Mouse (Mus musculus) retina, adult 2 months (tissue): Measurements from ENCODE around the gene Ube2d2b.

Experiments
- DNase-seq: peaks from one replicate; pipeline ENCODE4 v3.0.0-alpha.2; 2012; ENCODE audit warnings: low read depth, low spot score

The Ube2d2b gene

DNA sequence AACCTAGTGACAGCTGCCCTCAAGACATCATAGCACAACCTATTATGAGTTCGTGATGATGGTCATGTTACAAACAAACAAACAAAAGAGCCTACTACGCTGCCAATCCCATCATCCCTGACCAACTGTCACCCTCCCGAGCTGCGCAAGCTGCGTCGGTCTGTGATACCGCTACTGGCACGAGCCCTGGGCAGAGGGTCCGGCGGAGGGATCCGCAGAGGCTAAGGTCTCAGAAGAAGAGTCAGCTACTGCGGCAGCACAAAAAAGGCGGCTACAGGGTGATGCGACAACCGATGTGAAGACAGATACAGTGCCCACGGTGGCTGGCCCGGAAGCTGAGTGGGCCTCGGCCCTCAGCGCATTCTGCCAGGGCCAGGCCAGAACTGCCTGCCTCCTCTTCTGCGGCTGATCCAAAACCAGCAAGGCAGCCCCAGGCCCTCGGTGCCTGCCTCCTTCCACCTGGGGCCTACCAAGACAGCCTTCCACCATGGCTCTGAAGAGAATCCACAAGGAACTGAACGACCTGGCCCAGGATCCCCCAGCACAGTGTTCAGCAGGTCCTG lies at the start of gene Ube2d2b:
Ube2d2b (plus strand) TSS at position 102 of the 563 bp plus-strand sequence.
- no peak for DNase-seq

DNA sequence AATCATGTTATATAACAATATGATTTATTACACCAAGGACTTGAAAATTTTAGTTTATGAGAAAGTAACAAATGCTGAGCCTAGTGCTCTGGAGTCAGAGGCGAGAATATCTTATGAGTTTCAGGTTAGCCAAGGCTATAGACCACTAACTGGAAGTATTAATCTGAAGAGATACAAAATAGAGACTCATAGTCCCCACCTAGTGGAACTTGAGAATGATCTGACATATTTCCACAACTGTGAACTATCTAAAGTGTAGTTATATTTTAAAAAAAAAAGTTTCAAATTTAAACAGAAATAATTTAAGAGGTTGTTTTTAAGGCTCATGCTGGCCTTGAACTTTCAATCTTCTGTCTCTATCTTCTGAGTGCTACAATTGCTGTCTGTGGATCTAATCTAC lies 47.5 kb upstream of the Ube2d2b start:
- DNase-seq: no peak

DNA sequence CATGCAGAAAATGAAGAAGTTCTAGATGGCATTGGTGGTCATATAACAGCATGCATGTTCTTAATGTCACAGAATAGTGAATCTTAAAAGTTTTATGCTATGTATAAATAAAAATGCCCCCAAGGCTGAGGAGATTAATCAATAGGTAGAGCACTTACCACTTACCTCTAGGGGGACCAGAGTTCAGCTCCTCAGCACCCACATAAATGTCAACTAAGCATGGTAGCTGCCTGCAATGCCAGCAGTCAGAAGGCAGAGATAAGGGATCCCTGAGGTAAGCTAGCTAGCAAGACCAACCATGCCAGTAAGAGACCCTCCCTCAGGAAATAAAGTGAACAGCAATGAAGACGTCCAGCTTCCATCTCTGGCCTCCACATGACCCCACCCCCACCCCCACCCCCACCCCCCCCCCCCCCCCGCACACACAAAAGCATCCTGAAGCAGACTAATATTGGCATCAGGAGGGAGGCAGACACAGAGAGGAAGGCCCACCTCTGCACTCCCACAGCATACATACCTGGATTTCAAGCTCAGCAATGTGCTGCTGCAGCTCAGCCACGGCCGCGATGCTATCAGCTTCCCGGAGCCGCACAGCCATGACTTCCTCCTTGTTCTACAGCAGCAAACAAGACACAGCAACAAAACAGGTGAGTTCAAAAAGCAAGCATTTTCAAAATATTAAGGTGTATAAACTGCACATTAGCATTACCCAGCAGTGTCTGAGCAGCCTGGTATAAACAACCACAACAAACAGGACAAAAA lies 42.0 kb upstream of the Ube2d2b start:
- no peak for DNase-seq

DNA sequence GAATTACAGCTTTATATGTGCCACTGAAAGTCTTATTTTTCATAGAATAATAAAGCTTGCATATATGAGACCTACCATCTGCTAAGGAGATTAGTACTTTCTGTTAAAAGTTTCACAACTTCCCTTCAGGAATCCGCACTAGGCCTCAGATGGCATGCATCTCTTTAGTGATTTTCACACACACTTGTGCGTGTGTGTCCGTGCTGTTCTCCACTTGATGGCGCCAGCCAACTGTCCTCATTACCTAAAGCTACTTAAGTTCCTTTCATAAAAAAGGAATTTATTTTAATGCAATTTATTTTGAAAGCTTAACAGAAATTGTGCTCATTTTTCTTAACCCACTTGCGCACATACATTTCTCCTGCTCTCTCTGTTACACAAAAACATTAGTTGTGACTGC lies 40.4 kb upstream of the Ube2d2b start:
- DNase-seq: no peak

GRCm38 (mm10) chr5:107791966-107792365 lies 37.9 kb upstream of the Ube2d2b start:
- no peak for DNase-seq

GRCm38 (mm10) chr5:107792516-107792915 lies 37.4 kb upstream of the Ube2d2b start:
- no peak for DNase-seq

GRCm38 (mm10) chr5:107793258-107793657 lies 36.6 kb upstream of the Ube2d2b start:
- no peak for DNase-seq

- DNase-seq: no peak
Observed at GRCm38 (mm10) chr5:107793927-107794326, 36.0 kb upstream of the Ube2d2b start.

GRCm38 (mm10) chr5:107798290-107798689 lies 31.6 kb upstream of the Ube2d2b start:
- DNase-seq: no peak

DNA sequence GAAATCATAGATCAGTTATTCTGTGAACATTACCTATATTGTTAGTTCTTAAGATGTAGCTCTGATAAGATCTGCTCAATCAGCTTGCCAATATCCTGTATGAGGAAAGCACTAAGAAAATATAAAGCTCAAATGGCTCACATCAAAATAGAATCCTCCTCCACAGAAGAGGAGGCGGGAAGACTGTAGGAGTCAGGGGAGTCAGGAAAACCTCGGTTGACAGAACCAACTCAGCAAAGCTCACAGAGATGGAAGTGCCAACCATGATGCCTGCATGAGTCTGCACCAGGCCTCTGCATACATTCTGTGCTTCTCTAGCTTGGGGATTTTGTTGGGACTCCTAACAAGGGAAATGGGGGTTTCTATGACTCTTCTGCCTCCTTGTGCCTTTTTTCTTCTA lies 28.7 kb upstream of the Ube2d2b start:
- DNase-seq: no peak

GRCm38 (mm10) chr5:107802621-107803020 lies 27.3 kb upstream of the Ube2d2b start:
- no peak for DNase-seq

DNA sequence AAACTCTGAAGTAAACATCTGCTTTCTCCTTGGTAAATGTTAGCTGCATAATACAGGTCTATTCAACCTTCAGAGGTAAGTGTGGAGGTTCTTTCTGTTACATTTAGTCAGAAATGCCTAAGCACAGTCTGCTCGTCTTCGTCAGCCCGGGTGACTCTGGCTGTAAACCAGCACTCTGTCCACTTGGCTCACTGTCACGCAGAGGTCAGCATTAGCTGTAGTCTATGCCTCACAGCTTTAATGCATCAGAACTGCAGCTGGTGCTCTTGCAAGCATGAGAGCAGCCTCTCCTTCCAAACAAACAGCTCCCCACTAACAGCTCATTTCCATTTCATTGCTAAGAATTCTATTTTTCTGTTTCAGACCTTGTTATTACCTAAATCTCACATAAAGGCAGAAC lies 22.4 kb upstream of the Ube2d2b start:
- no peak for DNase-seq

DNA sequence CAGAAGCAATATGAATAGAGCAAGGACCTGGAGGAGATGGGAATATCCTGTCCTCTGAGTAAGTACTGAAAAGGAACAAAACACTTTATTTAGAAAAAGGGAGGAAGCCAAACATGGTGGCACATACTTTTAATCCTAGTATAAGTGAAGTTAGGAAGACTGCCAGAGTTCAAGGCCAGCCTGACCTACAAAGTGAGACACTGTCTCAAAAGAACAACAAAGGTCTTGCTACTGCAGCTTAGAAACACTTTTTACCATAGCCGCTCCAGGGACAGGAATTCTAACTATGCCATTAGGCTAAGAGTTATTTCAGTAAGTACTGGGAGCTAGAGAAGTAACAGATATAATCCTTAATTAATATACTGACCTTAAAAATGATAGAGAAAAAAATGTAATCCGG lies 15.2 kb upstream of the Ube2d2b start:
- no peak for DNase-seq

DNA sequence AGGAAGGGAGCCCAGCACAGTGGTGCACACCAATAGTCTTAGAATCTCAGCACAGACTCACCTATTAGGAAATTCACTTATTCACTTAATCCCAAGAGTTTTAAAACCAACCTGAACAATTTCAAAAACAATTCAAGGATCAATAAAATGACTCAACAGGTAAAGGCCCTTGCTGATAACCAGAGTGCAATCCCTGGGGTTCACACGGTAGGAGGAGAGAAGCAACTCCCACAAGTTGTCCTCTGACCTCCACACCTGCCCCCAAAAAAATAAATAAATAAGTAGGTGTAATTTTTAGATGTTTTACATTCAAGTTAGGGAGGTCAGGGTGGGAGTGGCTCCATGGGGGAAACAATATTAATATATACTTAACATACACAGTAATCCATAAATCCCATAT lies 7.4 kb upstream of the Ube2d2b start:
- DNase-seq: no peak

GRCm38 (mm10) chr5:107831351-107831750 lies 1.5 kb downstream of the Ube2d2b start:
- DNase-seq: no peak

DNA sequence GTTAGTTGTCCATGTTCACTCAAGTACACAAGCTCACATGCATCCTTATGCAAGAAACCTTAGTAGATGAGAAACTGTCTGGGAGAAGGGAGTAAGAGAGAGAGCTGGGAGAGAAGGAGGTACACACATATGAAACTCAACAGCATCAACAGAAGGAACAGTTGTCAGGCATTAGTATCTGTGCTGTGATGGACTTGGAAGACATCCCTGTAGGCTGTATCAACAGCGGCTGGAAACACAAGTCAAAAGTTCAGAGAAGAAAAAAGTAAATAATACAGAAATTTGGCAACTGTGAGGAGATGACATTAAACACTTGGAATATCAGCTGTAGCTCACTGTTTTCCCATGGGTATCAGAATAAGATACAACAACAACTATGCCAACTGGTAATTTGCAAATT lies 4.4 kb downstream of the Ube2d2b start:
- no peak for DNase-seq

GRCm38 (mm10) chr5:107838891-107839644 lies 9.2 kb downstream of the Ube2d2b start:
- no peak for DNase-seq

DNA sequence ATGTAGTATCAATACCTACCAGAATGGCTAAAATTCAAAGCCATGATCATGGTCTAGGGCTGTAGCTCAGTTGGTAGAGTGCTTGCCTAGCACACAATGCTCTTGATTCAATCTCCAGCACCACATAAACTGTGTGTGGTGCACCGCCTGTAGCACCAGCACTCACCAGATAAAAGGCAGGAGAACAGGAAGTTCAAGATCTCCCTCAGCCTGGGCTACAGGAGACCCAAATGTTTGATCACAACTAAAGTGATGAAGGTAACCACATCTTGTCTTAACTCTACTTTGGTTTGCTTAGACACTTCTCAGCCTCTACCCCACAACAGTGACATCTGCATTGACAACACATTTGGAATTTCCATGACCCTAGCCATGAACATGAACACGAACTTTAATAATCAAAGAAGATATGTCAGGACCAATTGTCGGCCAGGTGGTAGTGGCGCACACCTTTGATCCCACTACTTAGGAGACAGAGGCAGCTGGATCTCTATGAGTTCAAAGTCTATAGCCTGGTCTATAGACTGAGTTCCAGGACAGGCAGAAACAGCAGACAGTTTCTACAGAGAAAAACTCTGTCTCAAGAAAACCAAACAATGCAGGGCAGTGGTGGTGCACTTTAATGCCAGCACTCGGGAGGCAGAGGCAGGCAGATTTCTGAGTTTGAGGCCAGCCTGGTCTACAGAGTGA lies 10.8 kb downstream of the Ube2d2b start:
- no peak for DNase-seq

DNA sequence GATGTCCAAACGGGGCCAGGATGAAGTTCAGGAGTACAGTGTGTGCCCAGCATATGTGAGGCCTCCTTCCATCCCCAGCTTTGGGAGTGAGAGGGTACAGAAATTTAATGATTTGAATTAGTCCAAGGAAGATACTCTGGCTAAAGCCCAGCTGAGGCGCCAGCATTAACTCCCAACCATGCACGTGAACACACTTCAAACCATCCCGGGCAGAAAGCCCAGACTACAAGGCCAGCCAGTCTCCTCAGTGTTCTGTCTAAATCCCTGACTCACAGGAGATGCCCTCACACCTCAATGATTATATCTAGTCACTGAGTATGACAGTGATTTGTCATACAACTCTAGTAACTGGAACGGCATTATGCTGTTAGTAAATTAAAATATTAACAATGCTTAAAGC lies 17.4 kb downstream of the Ube2d2b start:
- DNase-seq: no peak

- DNase-seq: no peak
Observed at GRCm38 (mm10) chr5:107847817-107848216, 17.9 kb downstream of the Ube2d2b start.

GRCm38 (mm10) chr5:107848964-107849363 lies 19.1 kb downstream of the Ube2d2b start:
- DNase-seq: no peak

GRCm38 (mm10) chr5:107853807-107854206 lies 23.9 kb downstream of the Ube2d2b start:
- no peak for DNase-seq
